Mouse (Mus musculus) MEL (cell line): ENCODE data around the gene Fryl.

ENCODE experiments used
- BHLHE40 ChIP-seq: IDR thresholded peaks from 2 replicates; pipeline ENCODE4 v1.6.1; 2012; ENCODE audit warnings: low read depth, mild to moderate bottlenecking, inconsistent platforms, low read length, improper control_type of control experiment, borderline replicate concordance
- CTCF ChIP-seq, 3 experiments: IDR thresholded peaks in 2 of 3; conservative IDR thresholded peaks in 1 of 3; 2 replicates each; pipeline ENCODE4 v1.5.1; 2011 to 2012; ENCODE audit warnings: low read length in 3 of 3, low read depth in 2 of 3, mild to moderate bottlenecking in 2 of 3, improper control_type of control experiment in 1 of 3, inconsistent platforms in 1 of 3, mixed read lengths in 1 of 3, moderate library complexity in 1 of 3; ENCODE audit not compliant: control insufficient read depth in 1 of 3, insufficient read depth in 1 of 3, poor library complexity in 1 of 3, severe bottlenecking in 1 of 3
- ELF1 ChIP-seq: IDR thresholded peaks from 2 replicates; pipeline ENCODE4 v1.6.1; 2014; ENCODE audit warnings: low read depth, mild to moderate bottlenecking, inconsistent platforms, low read length, improper control_type of control experiment, moderate library complexity
- GABPA ChIP-seq: IDR thresholded peaks from 2 replicates; pipeline ENCODE4 v1.6.1; 2012; ENCODE audit warnings: low read depth, mild to moderate bottlenecking, inconsistent platforms, low read length, improper control_type of control experiment, moderate library complexity
- GATA1 ChIP-seq: IDR thresholded peaks from 2 replicates; pipeline ENCODE4 v1.6.1; 2011; ENCODE audit warnings: low read depth, low read length, improper control_type of control experiment
- KAT2A ChIP-seq: conservative IDR thresholded peaks from 2 replicates; pipeline ENCODE4 v1.6.1; 2012; ENCODE audit warnings: low read depth, low read length, improper control_type of control experiment, inconsistent platforms
- MAX ChIP-seq: IDR thresholded peaks from 2 replicates; pipeline ENCODE4 v1.6.1; 2011; ENCODE audit warnings: low read length, improper control_type of control experiment
- MEF2A ChIP-seq: IDR thresholded peaks from 2 replicates; pipeline ENCODE4 v1.6.1; 2014; ENCODE audit warnings: low read depth, mild to moderate bottlenecking, inconsistent platforms, low read length, improper control_type of control experiment; ENCODE audit not compliant: poor library complexity, insufficient replicate concordance, severe bottlenecking; ENCODE audit errors: extremely low read depth
- NRF1 ChIP-seq: IDR thresholded peaks from 2 replicates; pipeline ENCODE4 v1.6.1; 2014; ENCODE audit warnings: low read depth, mild to moderate bottlenecking, inconsistent platforms, low read length, improper control_type of control experiment, moderate library complexity; ENCODE audit not compliant: poor library complexity, insufficient read depth, severe bottlenecking
- POLR2A ChIP-seq, 2 experiments: IDR thresholded peaks; 2 replicates each; pipeline ENCODE4 v1.6.1; 2011 to 2012; ENCODE audit warnings: low read length in 2 of 2, mild to moderate bottlenecking in 2 of 2, control low read depth in 1 of 2, improper control_type of control experiment in 1 of 2, low read depth in 1 of 2, moderate library complexity in 1 of 2; ENCODE audit not compliant: control insufficient read depth in 1 of 2, insufficient read depth in 1 of 2, poor library complexity in 1 of 2
- USF2 ChIP-seq, 2 experiments: IDR thresholded peaks; 2 replicates each; pipeline ENCODE4 v1.6.1; 2011 to 2012; ENCODE audit warnings: improper control_type of control experiment in 2 of 2, low read length in 2 of 2, borderline replicate concordance in 1 of 2, inconsistent platforms in 1 of 2, low read depth in 1 of 2, mild to moderate bottlenecking in 1 of 2; ENCODE audit not compliant: insufficient read depth in 1 of 2
- ZC3H11A ChIP-seq: IDR thresholded peaks from 2 replicates; pipeline ENCODE4 v1.6.1; 2012; ENCODE audit warnings: low read depth, mild to moderate bottlenecking, inconsistent platforms, low read length, improper control_type of control experiment
- ZKSCAN1 ChIP-seq: IDR thresholded peaks from 2 replicates; pipeline ENCODE4 v1.6.1; 2012; ENCODE audit warnings: low read depth, mild to moderate bottlenecking, inconsistent platforms, low read length, improper control_type of control experiment, moderate library complexity

DNA sequence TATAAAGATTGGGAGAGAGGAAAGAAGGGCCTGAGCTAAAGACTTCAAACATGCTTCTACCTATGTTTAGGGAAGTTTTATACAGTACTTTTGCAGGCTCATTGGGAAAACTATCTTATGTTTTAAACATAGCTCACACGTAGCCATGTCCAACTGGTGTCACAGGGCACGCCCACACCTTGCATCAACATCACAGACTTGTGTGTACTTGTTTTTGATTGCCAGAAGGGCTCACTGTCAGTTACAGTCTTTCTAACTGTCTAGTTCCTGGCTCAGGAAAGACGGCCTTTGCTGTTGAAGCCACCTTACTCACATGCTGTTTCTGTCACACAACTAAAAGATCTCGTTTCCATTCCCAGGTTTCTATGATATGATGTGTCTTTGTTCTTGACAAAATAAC, 279.9 kb downstream of the Fryl start:
- TF ChIP-seq POLR2A (IDR thresholded peaks at IDR 0.05; ENCODE audit: control insufficient read depth in 1 of 2, insufficient read depth in 1 of 2, low read depth in 1 of 2, low read length in 2 of 2, poor library complexity in 1 of 2) = no peak
- no peak for TF ChIP-seq CTCF (IDR thresholded peaks at IDR 0.05 in 2 of 3, conservative IDR thresholded peaks at IDR 0.05 in 1 of 3; ENCODE audit: control insufficient read depth in 1 of 3, insufficient read depth in 1 of 3, low read depth in 2 of 3, low read length in 3 of 3, poor library complexity in 1 of 3, severe bottlenecking in 1 of 3)
- TF ChIP-seq USF2 (IDR thresholded peaks at IDR 0.05; ENCODE audit: borderline replicate concordance in 1 of 2, insufficient read depth in 1 of 2, low read depth in 1 of 2, low read length in 2 of 2) = no peak
- no peak for TF ChIP-seq ZC3H11A
- no peak for TF ChIP-seq NRF1
- TF ChIP-seq MEF2A = no peak
- no peak for TF ChIP-seq ZKSCAN1
- TF ChIP-seq BHLHE40 = no peak
- TF ChIP-seq GATA1 = no peak
- TF ChIP-seq GABPA = no peak
- no peak for TF ChIP-seq MAX
- TF ChIP-seq KAT2A = no peak
- TF ChIP-seq ELF1 = no peak
